Mouse (Mus musculus) heart, postnatal 0 days (tissue): Measurements from ENCODE around the gene Olfr960. TPM values are rescaled to one million over a fixed set of nuclear protein-coding genes. Genes with fewer than 3 reads are reported as not detected.

Experiments used
- ATAC-seq: fragments of 200-750 bp; cut with Nextera tagmentation; 2 replicates; pipeline ENCODE4 v1.8.0; 2017; ENCODE audit warnings: low read depth, moderate number of reproducible peaks, moderate library complexity; ENCODE audit not compliant: insufficient read depth
- DNase-seq: peaks from one replicate; pipeline ENCODE4 v3.0.0-alpha.2; 2016; ENCODE audit warnings: low spot score
- H3K27ac ChIP-seq: fragments of 300-500 bp; sonication (generic); 2 replicates; pipeline ENCODE4 v1.5.1; 2014; ENCODE audit warnings: low read depth, mild to moderate bottlenecking
- H3K27me3 ChIP-seq: fragments of 300-500 bp; sonication (generic); 2 replicates; pipeline ENCODE4 v1.6.1; 2014; ENCODE audit warnings: low read length, mixed read lengths; ENCODE audit not compliant: control insufficient read depth, insufficient read depth
- H3K36me3 ChIP-seq: fragments of 300-500 bp; sonication (generic); replicated peaks from 2 replicates; pipeline ENCODE4 v1.6.1; 2014; ENCODE audit warnings: low read length, mixed read lengths; ENCODE audit not compliant: control insufficient read depth, insufficient read depth
- H3K4me1 ChIP-seq: fragments of 300-500 bp; sonication (generic); 2 replicates; pipeline ENCODE4 v1.6.1; 2014; ENCODE audit warnings: antibody characterized with exemption; ENCODE audit not compliant: control insufficient read depth, insufficient read depth
- H3K4me2 ChIP-seq: fragments of 300-500 bp; sonication (generic); 2 replicates; pipeline ENCODE4 v1.6.1; 2014; ENCODE audit warnings: low read depth, mild to moderate bottlenecking, low read length, moderate library complexity
- H3K4me3 ChIP-seq: fragments of 300-500 bp; sonication (generic); 2 replicates; pipeline ENCODE4 v1.5.1; 2014; ENCODE audit warnings: low read depth, low read length
- H3K9ac ChIP-seq: fragments of 300-500 bp; sonication (generic); replicated peaks from 2 replicates; pipeline ENCODE4 v1.6.1; 2014; ENCODE audit warnings: low read depth, low read length, mixed read lengths
- H3K9me3 ChIP-seq: fragments of 300-500 bp; sonication (generic); replicated peaks from 2 replicates; pipeline ENCODE4 v1.6.1; 2016; ENCODE audit warnings: low read length; ENCODE audit not compliant: control insufficient read depth
- CTCF ChIP-seq: IDR thresholded peaks from 2 replicates; pipeline ENCODE4 v1.5.1; 2016; ENCODE audit warnings: antibody characterized with exemption, control low read depth, low read depth
- EP300 ChIP-seq: IDR thresholded peaks from 2 replicates; pipeline ENCODE4 v1.6.1; 2016; ENCODE audit warnings: antibody characterized with exemption, low read depth
- WGBS: fragments of 180-500 bp; shearing (Covaris S2); extraction: QIAGEN DNeasy Blood & Tissue Kit; methylation state at CpG from one replicate; pipeline ENCODE4 v1.1.7; 2014; 5-methylcytosine and 5-hydroxymethylcytosine counted together
- polyA plus RNA-seq: library from polyadenylated mRNA; unstranded; fragments of >200 nt; fragmentation: Nextera tagmentation; extraction: Ambion mirVana; gene quantifications from 2 replicates; pipeline ENCODE4 v1.2.1, GENCODE M21; 2015
- total RNA-seq: library from RNA; depleted of rRNA; stranded (reverse); fragments of >200 nt; gene quantifications from 2 replicates; pipeline ENCODE4 v1.2.3, GENCODE M21; 2014; ENCODE audit warnings: low replicate concordance

The Olfr960 gene
- total and polyA plus RNA-seq, 2 experiments from 2014 or later = not detected

GRCm38 (mm10) chr9:39603999-39604453, 17.1 kb upstream of the Olfr960 start, which contains the start of gene AW551984:
TSS of gene AW551984 (minus strand) at chr9:39604403.
- 0 out of 2 replicates have a peak, but pooled peaks have one; percentile 39 for ATAC-seq
- Histone ChIP-seq H3K4me1 (peaks cover 6% of the 10 kb centered on the region; the same call in 1 of the 2 replicates), H3K27ac (no peak within 1 kb of the TSS)

GRCm38 (mm10) chr9:39608497-39608896, 12.7 kb upstream of the Olfr960 start:
- Histone ChIP-seq H3K9ac (no peak overlapping the region), H3K4me2 (no peak overlapping the region), H3K9me3 (no peaks in the 10 kb centered on the region), H3K27ac (no peak overlapping the region), H3K27me3 (no peaks in the 10 kb centered on the region), H3K4me1 (peaks cover 6% of the 10 kb centered on the region; the same call in 1 of the 2 replicates), H3K4me3 (no peak overlapping the region), H3K36me3 (no peaks in the 10 kb centered on the region)
- ATAC-seq (no peak), DNase-seq (no peak)
- TF ChIP-seq CTCF = no peak
- TF ChIP-seq EP300 = no peak

More at GRCm38 (mm10) chr9:39603999-39604453, 17.1 kb upstream of the Olfr960 start, which contains the start of gene AW551984:
- no peaks in the 10 kb centered on the region for H3K9me3 ChIP-seq
- H3K4me3 ChIP-seq = peak within 1 kb of the TSS; percentile 47
- DNase-seq = no peak
- H3K36me3 ChIP-seq = no peaks in the 10 kb centered on the region
- 2% methylated on average over 8 of the region's 8 CpGs for WGBS
- peak within 1 kb of the TSS; percentile 93 for H3K4me2 ChIP-seq
- H3K27me3 ChIP-seq = no peaks in the 10 kb centered on the region
- peak within 1 kb of the TSS; percentile 42 for H3K9ac ChIP-seq
- no peak for TF ChIP-seq EP300
- TF ChIP-seq CTCF = no peak

GRCm38 (mm10) chr9:39610355-39610754, 10.8 kb upstream of the Olfr960 start, which contains the start of gene Olfr148:
TSS of gene Olfr148 (plus strand) at chr9:39610655.
- no peak for DNase-seq
- H3K27me3 ChIP-seq = no peaks in the 10 kb centered on the region
- H3K9me3 ChIP-seq = no peaks in the 10 kb centered on the region
- H3K4me3 ChIP-seq = no peak within 1 kb of the TSS
- no peak within 1 kb of the TSS for H3K27ac ChIP-seq
- H3K36me3 ChIP-seq = no peaks in the 10 kb centered on the region
- no peak within 1 kb of the TSS for H3K9ac ChIP-seq
- no peaks in the 10 kb centered on the region for H3K4me1 ChIP-seq
- no peak within 1 kb of the TSS for H3K4me2 ChIP-seq
- ATAC-seq = no peak
- WGBS = 66% methylated on average over 3 of the region's 3 CpGs
- TF ChIP-seq CTCF = no peak
- TF ChIP-seq EP300 = no peak

GRCm38 (mm10) chr9:39611953-39612352, 9.2 kb upstream of the Olfr960 start:
- no peak for ATAC-seq

GRCm38 (mm10) chr9:39623783-39624182, 2.6 kb downstream of the Olfr960 start:
- H3K4me1 ChIP-seq = no peaks in the 10 kb centered on the region
- no peak overlapping the region for H3K27ac ChIP-seq
- no peaks in the 10 kb centered on the region for H3K27me3 ChIP-seq
- WGBS = 73% methylated on average over 3 of the region's 3 CpGs
- H3K9ac ChIP-seq = no peak overlapping the region
- no peaks in the 10 kb centered on the region for H3K36me3 ChIP-seq
- no peak overlapping the region for H3K4me2 ChIP-seq
- no peak for TF ChIP-seq EP300
- no peak for TF ChIP-seq CTCF
- DNase-seq (no peak), ATAC-seq (no peak)
- no peak overlapping the region for H3K4me3 ChIP-seq
- no peaks in the 10 kb centered on the region for H3K9me3 ChIP-seq

More at GRCm38 (mm10) chr9:39611953-39612352, 9.2 kb upstream of the Olfr960 start:
- no peak for DNase-seq
- Histone ChIP-seq H3K27ac (no peak overlapping the region), H3K4me2 (no peak overlapping the region), H3K9me3 (no peaks in the 10 kb centered on the region), H3K36me3 (no peaks in the 10 kb centered on the region), H3K4me3 (no peak overlapping the region), H3K27me3 (no peaks in the 10 kb centered on the region), H3K4me1 (no peaks in the 10 kb centered on the region), H3K9ac (no peak overlapping the region)
- WGBS = 50% methylated on average over 1 of the region's 1 CpGs
- TF ChIP-seq EP300 (no peak), CTCF (peak; percentile 61)

- no peaks in the 10 kb centered on the region for H3K9me3 ChIP-seq
- no peaks in the 10 kb centered on the region for H3K36me3 ChIP-seq
- H3K9ac ChIP-seq = no peak overlapping the region
- H3K27ac ChIP-seq = no peak overlapping the region
- TF ChIP-seq EP300 = no peak
- no peak for TF ChIP-seq CTCF
- WGBS = 47% methylated on average over 2 of the region's 2 CpGs
- DNase-seq = no peak
- no peak overlapping the region for H3K4me3 ChIP-seq
- H3K4me1 ChIP-seq = no peaks in the 10 kb centered on the region
- H3K4me2 ChIP-seq = no peak overlapping the region
- no peaks in the 10 kb centered on the region for H3K27me3 ChIP-seq
- ATAC-seq = no peak
Observed at GRCm38 (mm10) chr9:39624711-39625110, 3.5 kb downstream of the Olfr960 start.
